Mouse (Mus musculus): ENCODE results near the gene Taco1. TPM values are rescaled to one million over a fixed set of nuclear protein-coding genes. Genes with fewer than 3 reads are reported as not detected.
"Not testable (repeated sequence)": the region's sequence is repeated elsewhere in the genome, so short reads cannot be mapped to it uniquely, and the experiment has no call there.

Taco1 gene
- polyA plus RNA-seq, 1 experiment from 2014 or later, result 10.1 TPM

DNA sequence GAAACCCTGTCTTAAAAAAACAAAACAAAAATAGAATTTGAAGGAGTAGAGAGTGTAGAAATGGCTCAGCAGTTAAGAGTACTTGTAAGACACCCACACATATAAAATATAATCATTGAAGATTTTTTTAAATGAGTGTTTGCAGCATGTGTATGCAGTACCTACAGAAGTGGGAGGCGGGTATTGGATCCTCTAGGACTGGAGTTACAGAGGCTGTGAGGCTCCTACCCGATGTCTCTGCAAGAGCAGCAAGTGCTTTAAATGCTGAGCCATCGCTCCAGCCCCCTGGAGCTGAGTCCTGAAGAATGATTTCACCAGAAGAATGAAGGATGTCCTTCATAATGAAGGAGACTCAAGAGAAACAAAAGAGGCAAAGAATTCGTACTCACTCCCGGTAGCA lies 2.1 kb upstream of the Taco1 start:
- Histone ChIP-seq H3K4me2 (replicated peaks) (no peak overlapping the region), H3K27ac (replicated peaks) (no peak overlapping the region), H3K4me3 (replicated peaks) (no peak overlapping the region), H3K9ac (no peak overlapping the region), H3K36me3 (peaks cover 14% of the 10 kb centered on the region), H3K4me1 (0 out of 2 replicates have a peak, but pooled peaks cover 9% of the 10 kb centered on the region), H3K9me3 (replicated peaks) (no peaks in the 10 kb centered on the region), H3K27me3 (no peaks in the 10 kb centered on the region)
- WGBS, result 80% methylated on average over 5 of the region's 5 CpGs
- no peak for ATAC-seq (ENCODE audit: insufficient number of reproducible peaks, low FRiP score, low TSS enrichment, low read depth)

DNA sequence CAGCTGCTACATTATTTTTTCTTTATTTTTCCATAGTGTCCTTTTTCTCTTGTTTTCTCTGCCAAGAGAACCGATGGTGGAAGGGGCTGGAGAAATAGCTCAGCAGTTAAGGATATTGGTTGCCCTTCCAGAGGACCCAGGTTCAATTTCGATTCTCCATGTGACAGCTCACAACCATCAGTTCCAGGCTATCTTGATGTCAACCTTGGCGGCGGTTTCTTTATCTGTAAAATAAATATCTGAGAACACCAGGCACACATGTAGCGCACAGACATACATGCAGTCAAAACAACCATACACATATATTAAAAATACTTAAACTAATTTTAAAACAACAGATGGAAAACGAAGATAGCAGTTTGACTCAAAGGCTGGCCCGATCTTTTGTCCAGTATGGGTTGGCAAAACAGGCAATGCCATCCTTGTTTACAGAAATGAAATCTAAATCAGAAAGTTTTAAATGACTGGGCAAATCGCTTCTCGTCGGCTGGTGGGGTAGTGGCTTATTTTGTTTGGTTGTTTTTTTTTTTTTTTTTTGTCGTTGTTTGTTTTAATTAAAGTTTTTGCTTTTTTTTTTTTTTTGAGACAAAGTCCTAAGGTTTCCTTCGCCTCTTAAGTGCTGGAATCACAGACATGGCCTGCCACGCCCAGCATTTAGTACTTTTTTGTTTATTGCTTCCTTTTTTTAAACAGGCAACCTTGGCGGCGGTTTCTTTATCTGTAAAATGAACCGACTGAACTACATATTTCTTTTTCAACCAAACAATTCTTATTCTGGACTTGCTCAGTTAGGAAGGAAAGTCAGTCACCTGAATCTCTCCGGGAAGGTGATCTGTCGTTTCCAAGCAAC lies 563 bp upstream of the Taco1 start:
- H3K4me1 ChIP-seq, result 0 out of 2 replicates have a peak, but pooled peaks cover 9% of the 10 kb centered on the region
- H3K36me3 ChIP-seq, result peaks cover 6% of the 10 kb centered on the region; the same call in 1 of the 2 replicates
- H3K9me3 ChIP-seq (replicated peaks), result no peaks in the 10 kb centered on the region
- H3K9ac ChIP-seq, result peak overlapping the region; percentile 56; the same call in 1 of the 2 replicates
- no peak for ATAC-seq (ENCODE audit: insufficient number of reproducible peaks, low FRiP score, low TSS enrichment, low read depth)
- peak overlapping the region; percentile 92 for H3K27ac ChIP-seq (replicated peaks)
- H3K27me3 ChIP-seq, result no peaks in the 10 kb centered on the region
- 38% methylated on average over 18 of the region's 18 CpGs for WGBS
- H3K4me3 ChIP-seq (replicated peaks), result peak overlapping the region; percentile 70
- H3K4me2 ChIP-seq (replicated peaks), result peak overlapping the region; percentile 91

DNA sequence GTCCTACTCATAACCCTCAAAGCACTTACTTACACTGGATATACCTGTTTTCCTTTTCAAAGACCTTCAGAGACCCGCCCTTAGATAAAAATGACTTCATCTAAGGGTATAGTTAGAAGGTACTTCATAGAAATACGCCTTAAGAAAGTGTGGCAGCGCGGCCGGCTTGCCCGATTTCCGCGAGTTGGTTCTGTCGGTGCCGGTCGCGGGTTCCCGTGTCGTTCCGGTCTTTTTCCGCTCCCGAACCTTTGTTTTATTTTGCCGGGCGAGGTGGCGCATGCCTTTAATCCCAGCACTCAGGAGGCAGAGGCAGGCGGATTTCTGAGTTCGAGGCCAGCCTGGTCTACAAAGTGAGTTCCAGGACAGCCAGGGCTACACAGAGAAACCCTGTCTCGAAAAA lies 755 bp downstream of the Taco1 start:
- Histone ChIP-seq H3K36me3 (peaks cover 13% of the 10 kb centered on the region; the same call in 1 of the 2 replicates), H3K4me3 (replicated peaks) (peak overlapping the region; percentile 70), H3K4me2 (replicated peaks) (peak overlapping the region; percentile 91), H3K27ac (replicated peaks) (peak overlapping the region; percentile 92; the same call in 1 of the 2 replicates), H3K9ac (peak overlapping the region; percentile 56)
- H3K9me3 ChIP-seq (replicated peaks); ATAC-seq (ENCODE audit: insufficient number of reproducible peaks, low FRiP score, low TSS enrichment, low read depth); H3K4me1 ChIP-seq; H3K27me3 ChIP-seq: not testable (repeated sequence)
- WGBS, result 12% methylated on average over 23 of the region's 23 CpGs

DNA sequence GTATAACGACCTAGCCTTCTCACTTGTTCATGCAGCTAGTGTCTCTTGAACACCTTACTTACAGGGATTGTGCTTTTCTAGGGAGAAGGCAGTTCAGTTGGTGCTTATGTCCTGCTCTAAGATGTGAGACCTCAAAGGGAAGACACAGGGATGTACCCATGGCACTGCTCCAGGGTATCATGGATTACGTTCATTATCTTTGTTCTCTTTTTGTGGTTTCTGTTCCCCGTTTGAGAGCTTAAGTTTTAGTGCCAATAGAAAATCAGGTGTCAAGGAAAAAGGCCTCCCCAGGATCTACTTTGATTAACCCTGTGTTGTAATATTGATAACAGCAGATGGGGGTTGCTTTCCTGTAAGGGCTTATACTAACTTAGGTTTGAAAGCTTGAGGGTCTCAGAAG lies 7.9 kb downstream of the Taco1 start:
- no peak for ATAC-seq (ENCODE audit: insufficient number of reproducible peaks, low FRiP score, low TSS enrichment, low read depth)
- WGBS, result 82% methylated on average over 3 of the region's 3 CpGs

DNA sequence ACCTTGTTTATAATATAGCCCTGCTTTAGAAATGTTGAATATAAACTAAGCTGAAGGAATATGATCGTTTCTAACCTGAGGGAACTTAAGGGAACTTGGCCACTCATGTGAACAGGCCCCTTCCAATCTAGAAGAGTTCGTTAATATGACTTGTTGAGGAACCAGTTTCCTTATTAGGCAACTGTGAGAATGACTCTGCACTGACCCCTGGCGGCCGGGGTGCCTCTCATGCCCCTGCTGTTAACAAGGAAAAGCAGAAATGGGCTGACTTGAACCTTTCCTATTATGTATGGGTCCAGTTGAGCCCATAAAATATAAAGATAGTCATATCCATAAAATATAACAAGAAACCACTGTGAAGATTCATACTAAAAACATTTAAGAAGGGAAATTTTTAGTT lies 10.5 kb downstream of the Taco1 start:
- H3K36me3 ChIP-seq, result peaks cover 23% of the 10 kb centered on the region; the same call in 1 of the 2 replicates
- no peak overlapping the region for H3K4me3 ChIP-seq (replicated peaks)
- H3K9me3 ChIP-seq (replicated peaks), result no peaks in the 10 kb centered on the region
- no peak overlapping the region for H3K27ac ChIP-seq (replicated peaks)
- H3K4me2 ChIP-seq (replicated peaks), result no peak overlapping the region
- H3K9ac ChIP-seq, result no peak overlapping the region
- 4% methylated on average over 4 of the region's 4 CpGs for WGBS
- H3K4me1 ChIP-seq, result no peaks in the 10 kb centered on the region
- no peak for ATAC-seq (ENCODE audit: insufficient number of reproducible peaks, low FRiP score, low TSS enrichment, low read depth)
- no peaks in the 10 kb centered on the region for H3K27me3 ChIP-seq

More for the DNA sequence above, 7.9 kb downstream of the Taco1 start:
- no peak overlapping the region for H3K4me3 ChIP-seq (replicated peaks)
- H3K9me3 ChIP-seq (replicated peaks), result no peaks in the 10 kb centered on the region
- H3K27ac ChIP-seq (replicated peaks), result no peak overlapping the region
- no peak overlapping the region for H3K4me2 ChIP-seq (replicated peaks)
- no peaks in the 10 kb centered on the region for H3K27me3 ChIP-seq
- H3K4me1 ChIP-seq, result no peaks in the 10 kb centered on the region
- H3K36me3 ChIP-seq, result peaks cover 36% of the 10 kb centered on the region; the same call in 1 of the 2 replicates
- no peak overlapping the region for H3K9ac ChIP-seq

DNA sequence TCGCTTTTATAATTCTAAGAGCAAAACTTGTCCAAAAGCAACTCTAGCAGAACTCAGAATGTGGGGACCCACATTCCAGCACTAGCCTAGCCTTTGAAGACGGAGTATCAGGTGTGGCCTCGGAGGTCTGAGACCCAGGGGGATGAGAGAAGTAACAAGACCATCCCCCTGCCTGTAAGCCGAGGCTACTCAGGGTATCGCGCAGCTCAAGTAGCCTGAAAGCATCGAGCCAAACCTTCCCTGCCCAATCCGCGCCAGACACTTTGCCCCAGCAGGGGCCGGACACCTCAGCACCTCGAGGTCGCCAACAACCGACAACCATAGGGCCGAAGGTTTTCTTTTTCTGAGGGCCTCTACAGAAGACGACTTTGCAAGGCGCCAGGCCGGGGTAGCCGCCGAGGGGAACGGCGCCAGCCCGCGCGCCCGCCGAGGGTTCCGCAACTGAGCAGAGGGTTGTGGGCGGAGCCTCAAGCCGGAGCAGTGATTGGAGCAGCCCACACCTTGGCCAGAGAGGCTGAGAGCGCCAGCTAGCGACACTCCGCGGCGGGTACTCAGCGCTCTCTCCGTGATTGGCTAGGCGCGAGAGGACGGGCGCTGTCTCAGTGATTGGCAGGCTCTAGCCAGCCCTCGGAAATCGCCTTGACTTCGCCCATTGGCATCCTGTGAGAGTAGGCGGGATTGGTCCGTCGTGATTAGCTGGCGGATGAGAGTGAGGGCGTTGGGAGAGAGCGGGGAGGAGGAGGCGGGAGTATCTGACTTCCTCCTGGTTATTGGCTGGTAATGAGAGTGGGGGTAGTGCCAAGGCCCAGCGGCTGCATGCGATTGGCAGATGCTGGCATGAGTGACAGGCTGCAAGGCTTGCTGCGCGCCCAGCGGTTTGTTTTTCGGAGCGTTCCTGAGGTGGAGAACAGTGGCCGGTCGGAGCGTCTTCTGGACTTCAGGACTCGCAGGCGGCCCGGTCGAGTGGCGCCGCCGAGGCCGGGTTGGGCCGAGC lies 18.1 kb downstream of the Taco1 start, which contains the start of gene Map3k3:
TSS of gene Map3k3 (plus strand) at position 906 of the 994 bp plus-strand sequence.
- Histone ChIP-seq H3K9me3 (replicated peaks) (no peaks in the 10 kb centered on the region), H3K9ac (peak within 1 kb of the TSS; percentile 94), H3K4me2 (replicated peaks) (peak within 1 kb of the TSS; percentile 76), H3K4me1 (peaks cover 12% of the 10 kb centered on the region), H3K27ac (replicated peaks) (peak within 1 kb of the TSS; percentile 99), H3K36me3 (no peaks in the 10 kb centered on the region), H3K4me3 (replicated peaks) (peak within 1 kb of the TSS; percentile 98), H3K27me3 (no peaks in the 10 kb centered on the region)
- under 1% methylated on average over 69 of the region's 69 CpGs for WGBS
- ATAC-seq (ENCODE audit: insufficient number of reproducible peaks, low FRiP score, low TSS enrichment, low read depth), result peak; percentile 99

DNA sequence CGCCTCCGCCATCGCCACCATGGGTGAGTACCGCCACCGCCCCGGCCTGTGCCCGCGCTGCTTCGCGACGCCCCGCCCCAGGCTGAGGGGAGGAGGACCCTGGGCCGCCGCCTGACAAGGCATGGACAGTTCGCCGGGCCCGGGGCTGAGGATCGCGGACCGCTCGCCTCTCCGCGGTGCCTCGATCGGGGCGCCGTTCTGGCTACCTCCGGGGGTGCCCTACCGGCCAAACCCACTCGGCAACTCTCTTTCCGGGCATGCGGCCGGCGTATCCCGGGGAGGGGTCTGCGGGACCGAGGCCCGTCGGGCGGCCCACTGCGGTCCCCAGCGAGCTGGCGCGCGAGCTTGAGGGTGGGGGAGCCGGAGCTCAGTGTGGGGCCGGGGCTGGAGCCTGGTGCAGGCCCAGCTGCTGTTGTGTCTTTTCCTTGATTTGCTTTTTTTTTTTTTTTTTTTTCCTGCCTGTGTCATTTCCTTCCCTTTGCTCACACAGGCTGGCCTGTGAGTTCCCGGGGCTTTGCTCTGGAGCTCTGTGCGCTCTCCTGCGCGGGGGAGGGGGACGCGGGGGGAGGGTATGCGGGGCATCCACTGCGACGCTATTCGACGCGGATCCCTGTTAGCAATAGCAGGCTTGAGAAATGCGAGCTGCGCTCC lies 19.2 kb downstream of the Taco1 start:
- Histone ChIP-seq H3K36me3 (no peaks in the 10 kb centered on the region), H3K9me3 (replicated peaks) (no peaks in the 10 kb centered on the region), H3K27ac (replicated peaks) (peak overlapping the region; percentile 99), H3K4me3 (replicated peaks) (peak overlapping the region; percentile 98), H3K9ac (peak overlapping the region; percentile 94), H3K27me3 (no peaks in the 10 kb centered on the region), H3K4me2 (replicated peaks) (peak overlapping the region; percentile 54), H3K4me1 (peaks cover 12% of the 10 kb centered on the region)
- peak; percentile 67 for ATAC-seq (ENCODE audit: insufficient number of reproducible peaks, low FRiP score, low TSS enrichment, low read depth)
- WGBS, result under 1% methylated on average over 61 of the region's 61 CpGs

DNA sequence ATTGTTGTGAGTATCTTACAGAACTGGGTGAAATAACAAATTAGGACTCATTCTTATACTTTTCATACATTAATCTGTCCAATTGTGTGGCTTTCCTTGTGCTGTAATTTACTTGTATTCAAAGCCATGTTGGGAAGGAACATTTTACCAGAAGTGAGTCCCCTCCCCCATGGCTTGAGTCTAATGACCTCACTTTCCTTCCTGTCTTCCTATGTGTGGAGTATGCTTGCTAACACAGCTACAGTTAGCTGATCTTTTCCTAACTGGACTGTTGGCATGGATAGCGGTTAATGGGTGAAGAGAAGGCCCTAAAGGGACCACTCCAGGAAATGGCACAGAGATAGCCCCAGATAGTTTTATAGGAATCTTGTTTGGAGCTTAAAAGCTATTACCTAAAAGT lies 32.4 kb downstream of the Taco1 start:
- H3K4me2 ChIP-seq (replicated peaks), result no peak overlapping the region
- no peak overlapping the region for H3K9ac ChIP-seq
- no peaks in the 10 kb centered on the region for H3K4me1 ChIP-seq
- no peaks in the 10 kb centered on the region for H3K36me3 ChIP-seq
- no peak for ATAC-seq (ENCODE audit: insufficient number of reproducible peaks, low FRiP score, low TSS enrichment, low read depth)
- no peaks in the 10 kb centered on the region for H3K27me3 ChIP-seq
- 88% methylated on average over 1 of the region's 1 CpGs for WGBS
- no peak overlapping the region for H3K27ac ChIP-seq (replicated peaks)
- H3K9me3 ChIP-seq (replicated peaks), result no peaks in the 10 kb centered on the region
- no peak overlapping the region for H3K4me3 ChIP-seq (replicated peaks)

DNA sequence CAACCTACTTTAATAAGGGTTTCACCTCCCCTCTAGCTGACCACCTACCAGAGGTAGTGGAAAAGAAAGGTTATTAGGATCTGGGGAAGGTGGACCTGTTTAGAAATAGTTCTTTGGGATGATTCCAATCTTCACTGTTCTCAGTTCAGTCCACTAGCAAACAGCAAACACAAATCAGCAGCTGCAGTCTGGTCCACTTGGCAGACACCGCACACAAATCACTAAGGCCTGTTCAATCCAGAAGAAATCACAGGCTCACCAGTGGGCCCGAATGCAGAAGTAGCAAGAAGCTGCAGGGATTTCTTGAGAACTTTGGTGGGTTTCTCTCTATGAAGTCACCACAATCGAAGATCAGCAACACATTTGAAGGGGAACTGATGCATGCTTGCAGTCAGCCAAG lies 37.0 kb downstream of the Taco1 start:
- Histone ChIP-seq H3K9me3 (replicated peaks) (no peaks in the 10 kb centered on the region), H3K4me2 (replicated peaks) (no peak overlapping the region), H3K36me3 (no peaks in the 10 kb centered on the region), H3K9ac (no peak overlapping the region), H3K27me3 (no peaks in the 10 kb centered on the region), H3K4me3 (replicated peaks) (no peak overlapping the region), H3K27ac (replicated peaks) (no peak overlapping the region), H3K4me1 (no peaks in the 10 kb centered on the region)
- ATAC-seq (ENCODE audit: insufficient number of reproducible peaks, low FRiP score, low TSS enrichment, low read depth), result no peak
- 73% methylated on average over 3 of the region's 3 CpGs for WGBS

DNA sequence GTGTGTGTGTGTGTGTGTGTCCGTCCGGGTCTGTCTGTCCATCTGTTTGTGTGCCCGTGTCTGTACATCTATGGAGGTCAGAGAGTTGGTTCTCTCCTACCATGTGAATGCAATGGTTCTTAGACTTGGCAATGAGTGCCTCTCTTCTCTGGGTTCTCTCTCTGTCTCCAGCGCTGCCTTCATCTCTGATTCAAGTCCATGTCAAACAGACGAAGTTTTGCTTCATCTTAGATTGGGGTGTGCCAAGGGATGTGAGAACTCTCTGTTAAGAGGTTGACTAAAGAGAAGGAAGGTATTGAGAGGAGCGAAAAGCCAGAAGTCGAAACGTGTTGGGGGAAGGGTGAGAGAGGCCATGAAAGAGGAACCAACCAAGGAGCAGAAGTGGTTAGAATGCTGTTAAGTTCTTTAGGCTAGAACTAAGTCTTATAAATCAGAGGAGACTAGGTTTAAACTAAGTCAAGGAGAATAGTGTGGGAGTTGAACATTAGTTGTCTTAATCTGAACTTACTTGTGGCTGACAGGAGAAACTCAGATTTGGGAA lies 40.3 kb downstream of the Taco1 start:
- Histone ChIP-seq H3K27ac (replicated peaks) (no peak overlapping the region), H3K9me3 (replicated peaks) (no peaks in the 10 kb centered on the region), H3K9ac (no peak overlapping the region), H3K27me3 (no peaks in the 10 kb centered on the region), H3K4me1 (no peaks in the 10 kb centered on the region), H3K36me3 (0 out of 2 replicates have a peak, but pooled peaks cover 9% of the 10 kb centered on the region), H3K4me2 (replicated peaks) (no peak overlapping the region), H3K4me3 (replicated peaks) (no peak overlapping the region)
- WGBS, result 81% methylated on average over 8 of the region's 8 CpGs
- no peak for ATAC-seq (ENCODE audit: insufficient number of reproducible peaks, low FRiP score, low TSS enrichment, low read depth)

Measured in embryonic facial prominence, embryonic 15.5 days (tissue).